In the genomic region with DNA sequence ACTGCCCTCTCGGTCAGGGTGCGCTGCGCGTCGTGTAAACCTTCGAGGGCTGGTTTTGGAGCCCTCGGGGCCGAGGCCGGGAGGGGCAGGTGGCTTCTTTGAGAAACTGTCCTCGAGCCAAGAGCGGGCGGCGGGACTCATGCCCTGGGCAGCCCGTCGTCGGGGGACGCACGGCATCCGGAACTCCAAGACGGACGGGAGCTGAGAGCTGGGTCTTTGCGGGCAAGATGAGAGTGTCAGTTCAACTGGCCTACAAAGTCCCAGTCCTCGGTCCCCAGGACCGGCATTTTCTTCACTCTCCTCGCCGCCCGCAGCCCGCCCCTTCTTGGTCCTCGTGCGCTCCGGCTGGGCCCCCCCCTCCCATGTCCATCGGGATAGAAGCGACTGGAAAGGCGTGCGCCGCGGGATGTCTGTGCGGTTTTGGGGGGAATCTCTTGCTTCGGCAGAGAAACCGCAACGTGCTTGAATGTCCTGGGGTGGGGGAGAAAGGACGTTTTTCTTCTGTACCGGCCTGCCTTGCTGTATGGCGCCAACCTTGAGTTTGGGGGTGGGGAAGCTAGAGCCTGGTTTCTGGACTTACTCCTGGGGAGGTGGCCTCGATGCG, we compare ENCODE assay signal across 9 mouse cellular contexts.
DNase-seq lines count a peak whose midpoint lies in the region; ATAC-seq and TF ChIP-seq lines count a peak whose summit lies in the region.
"Had no signal": no experiment of that assay in that cellular context is flagged by ENCODE, and none has a peak within 500 bp of the region (broad histone marks: within the 10 kb centered on the region; RNA-seq: fewer than 3 reads in every experiment).

No protein-coding gene starts in this region.

- no peak for TF ChIP-seq EP300 in heart, adult 2 months (IDR thresholded peaks at IDR 0.05; ENCODE audit: insufficient read depth, low read depth, low read length)

- peak overlapping the region; percentile 91 for H3K9ac ChIP-seq in heart, adult 2 months (ENCODE audit: low read depth, low read length)
- H3K9ac ChIP-seq in midbrain, embryonic 16.5 days (ENCODE audit: low read depth, low read length) = peak overlapping the region; percentile 65

- peak overlapping the region; percentile 75 for H3K4me3 ChIP-seq in bone marrow, adult 2 months (replicated peaks; ENCODE audit: control insufficient read depth, low read depth, low read length)
- H3K4me3 ChIP-seq in heart, adult 2 months = peak overlapping the region; percentile 83
- peak overlapping the region; percentile 63 for H3K4me3 ChIP-seq in midbrain, embryonic 16.5 days (ENCODE audit: low read depth, low read length)

- no peak for TF ChIP-seq CTCF in bone marrow, adult 2 months (IDR thresholded peaks at IDR 0.05; ENCODE audit: control insufficient read depth, insufficient read depth, low read length)
- TF ChIP-seq CTCF in heart, adult 2 months (IDR thresholded peaks at IDR 0.05) = no peak

- H3K36me3 ChIP-seq in heart, adult 2 months (ENCODE audit: control insufficient read depth, insufficient read depth, low read length) = no peaks in the 10 kb centered on the region
- H3K36me3 ChIP-seq in midbrain, embryonic 16.5 days (ENCODE audit: control insufficient read depth, insufficient read depth, low read length) = no peaks in the 10 kb centered on the region

- no peaks in the 10 kb centered on the region; the same call in 1 of the 2 replicates for H3K4me1 ChIP-seq in bone marrow, adult 2 months (ENCODE audit: control insufficient read depth, insufficient read depth, low read length)
- peaks cover 11% of the 10 kb centered on the region for H3K4me1 ChIP-seq in heart, adult 2 months (ENCODE audit: control insufficient read depth, insufficient read depth, low read length)
- peaks cover 7% of the 10 kb centered on the region for H3K4me1 ChIP-seq in midbrain, embryonic 16.5 days (ENCODE audit: control insufficient read depth, insufficient read depth, low read length)

- H3K27me3 ChIP-seq in heart, adult 2 months (ENCODE audit: control insufficient read depth, insufficient read depth, low read length) = peaks cover 2% of the 10 kb centered on the region; the same call in 1 of the 2 replicates
- peaks cover 21% of the 10 kb centered on the region for H3K27me3 ChIP-seq in midbrain, embryonic 16.5 days (ENCODE audit: control insufficient read depth, insufficient read depth, low read depth, low read length)

- TF ChIP-seq POLR2A in bone marrow, adult 2 months (IDR thresholded peaks at IDR 0.05; ENCODE audit: borderline replicate concordance, control insufficient read depth, low read depth, low read length) = no peak
- no peak for TF ChIP-seq POLR2A in heart, adult 2 months (IDR thresholded peaks at IDR 0.05; ENCODE audit: insufficient read depth, low read depth, low read length)

- DNase-seq in heart, adult 11 months = peak; percentile 94
- no peak for DNase-seq in heart, adult 8-10 months (ENCODE audit: low spot score)
- peak in 1 of 2 experiments; percentile 52 for DNase-seq in heart, adult 2 months
- DNase-seq in kidney, postnatal 25 days = peak; percentile 51 to 73
- DNase-seq in cerebellum, postnatal 25 days = no peak

- intact Hi-C loops in heart, adult 2 months (cut with DNase I) = loop anchor here (1.0 to 2.0 kb wide), 3 partner anchors 27 to 209 kb away; no protein-coding TSS in a partner anchor

- no peak for ATAC-seq in midbrain, embryonic 16.5 days
- no peak for ATAC-seq in inflammation-experienced regulatory T-cells, adult 6 months

- peak overlapping the region; percentile 56; the same call in 1 of the 2 replicates for H3K27ac ChIP-seq in bone marrow, adult 2 months (ENCODE audit: control insufficient read depth, insufficient read depth, low read depth, low read length, poor library complexity)
- H3K27ac ChIP-seq in heart, adult 2 months = peak overlapping the region; percentile 81
- no peak overlapping the region for H3K27ac ChIP-seq in midbrain, embryonic 16.5 days (ENCODE audit: low read length)
- H3K27ac ChIP-seq: macrophage had no signal

- no peaks in the 10 kb centered on the region for H3K79me2 ChIP-seq in heart, adult 2 months (replicated peaks; ENCODE audit: control insufficient read depth, insufficient read depth, low read length)

- peak overlapping the region; percentile 99 for H3K4me2 ChIP-seq in midbrain, embryonic 16.5 days (ENCODE audit: low read length)

- 4% methylated on average over 39 of the region's 46 CpGs for WGBS in bone marrow, adult 2 months
- WGBS in heart, adult 2 months = 3% methylated on average over 46 of the region's 46 CpGs
- WGBS in midbrain, embryonic 16.5 days = 2% methylated on average over 45 of the region's 46 CpGs

- no peaks in the 10 kb centered on the region for H3K9me3 ChIP-seq in midbrain, embryonic 16.5 days (replicated peaks; ENCODE audit: control insufficient read depth, low read length, poor library complexity, severe bottlenecking)

Comparison
In these comparisons a context has a peak if more than half of its experiments do, and no peak if none do; other contexts are left out.
1. DNase-seq: peak in heart, adult 11 months (single experiment) and kidney, postnatal 25 days (2 of 2); none in heart, adult 8-10 months (single experiment) and cerebellum, postnatal 25 days (0 of 2).
2. Peak in every context shown above with its lines, with median percentiles within 50 percentile points of each other: H3K4me3 ChIP-seq.